Mouse (Mus musculus): ENCODE measurements around the gene Gphb5. TPM values are rescaled to one million over a fixed set of nuclear protein-coding genes. Genes with fewer than 3 reads are reported as not detected.
"Not testable (repeated sequence)": the region's sequence is repeated elsewhere in the genome, so short reads cannot be mapped to it uniquely, and the experiment has no call there.

Gene Gphb5
- total RNA-seq (2022), result not detected

DNA sequence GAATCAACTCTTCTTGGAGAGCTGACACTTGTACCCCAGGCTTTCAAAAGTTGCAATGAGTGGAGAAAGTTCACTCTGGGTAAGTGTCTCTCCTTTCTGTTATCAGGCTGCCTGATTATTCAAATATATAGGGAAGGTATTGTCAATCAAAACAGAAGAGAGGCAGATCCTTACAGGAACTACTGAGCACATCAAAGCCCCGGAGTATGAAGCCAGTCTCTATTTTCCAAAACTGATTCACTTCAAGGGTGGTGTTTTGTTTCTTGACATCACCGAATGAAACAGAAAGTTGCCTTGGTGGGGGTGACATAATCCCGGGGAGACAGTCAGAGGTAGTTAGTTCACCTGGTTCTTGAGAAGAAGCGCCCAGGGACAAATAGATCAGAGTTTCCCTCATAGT is at the start of gene Gphb5:
Gene Gphb5 (minus strand): TSS at position 101 of the 400 bp plus-strand sequence.
- no peak for DNase-seq (ENCODE audit: low spot score in 2 of 2)

DNA sequence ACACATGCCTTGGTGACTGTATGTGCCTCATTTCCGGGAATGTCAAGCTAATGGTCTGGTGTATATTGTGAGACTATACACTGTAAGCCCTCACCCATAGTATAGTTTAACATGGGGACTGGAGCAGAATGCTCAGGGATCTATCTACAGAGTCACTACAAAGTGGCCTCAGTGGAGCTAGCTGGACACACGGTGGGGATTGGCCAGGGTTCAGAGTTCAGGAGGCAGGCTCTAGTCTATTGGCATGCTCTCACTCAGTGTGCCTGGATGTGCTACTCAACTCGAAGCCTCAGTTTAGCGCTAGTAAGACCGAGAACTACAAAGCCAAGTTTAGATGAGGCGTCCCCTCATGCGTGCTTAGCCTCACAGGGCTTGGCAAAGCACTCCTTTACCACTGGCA is 49.6 kb upstream of the Gphb5 start:
- no peak for DNase-seq (ENCODE audit: low spot score in 2 of 2)

DNA sequence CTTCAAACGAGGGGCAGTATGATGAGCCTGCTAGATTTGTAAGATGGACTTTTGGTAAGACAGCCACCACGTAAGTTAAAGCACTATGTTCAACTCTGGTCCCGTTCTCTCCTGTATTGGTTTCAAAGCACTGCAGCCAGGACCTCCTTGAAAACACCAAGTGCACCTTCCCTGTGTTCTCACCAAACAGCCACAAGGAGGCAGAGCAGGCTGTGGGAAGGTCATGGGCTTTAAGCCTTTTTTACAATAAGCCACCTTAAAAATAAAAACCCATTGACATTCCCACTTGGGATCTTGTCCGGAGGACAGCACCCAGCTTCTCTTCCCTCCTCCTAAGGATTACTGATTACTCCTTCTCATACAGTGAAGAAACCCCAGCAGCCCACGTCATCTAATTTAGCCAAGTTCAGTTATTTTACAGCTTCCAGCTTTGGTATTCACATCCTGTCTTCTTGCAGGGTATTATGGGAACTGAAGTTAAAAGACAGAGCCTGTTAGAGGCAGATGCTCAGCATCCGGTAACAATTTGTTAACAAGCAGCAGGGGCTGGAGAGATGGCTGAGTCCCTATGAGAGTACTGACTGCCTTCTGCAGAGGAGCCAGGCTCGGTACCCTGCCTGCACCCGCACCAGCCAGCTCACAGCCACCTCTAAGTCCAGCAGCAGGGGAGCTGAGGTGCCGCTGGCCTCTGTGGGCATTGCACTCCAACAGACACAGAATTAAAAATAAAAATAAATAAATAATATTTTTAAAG is 47.6 kb upstream of the Gphb5 start:
- no peak for DNase-seq (ENCODE audit: low spot score in 2 of 2)

DNA sequence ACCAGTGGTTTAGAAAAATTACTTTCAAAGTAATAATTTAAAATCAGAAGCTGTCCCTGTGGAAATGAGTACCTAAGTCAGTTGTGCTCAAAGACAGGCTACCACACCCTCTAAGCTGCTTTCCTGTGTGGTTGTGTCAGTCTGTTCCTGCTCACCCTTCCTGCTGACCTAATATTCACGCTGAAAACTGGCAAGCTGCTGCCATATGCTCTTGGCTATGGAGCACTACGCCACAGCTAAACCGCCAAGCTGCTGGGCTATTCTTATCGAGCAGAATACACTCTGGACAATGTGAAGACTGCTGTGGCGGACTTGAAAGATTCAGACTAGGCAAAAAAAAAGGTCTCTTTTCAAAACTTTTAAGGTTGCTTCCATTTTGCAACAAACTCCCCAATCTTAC is 44.0 kb upstream of the Gphb5 start:
- no peak for DNase-seq (ENCODE audit: low spot score in 2 of 2)

DNA sequence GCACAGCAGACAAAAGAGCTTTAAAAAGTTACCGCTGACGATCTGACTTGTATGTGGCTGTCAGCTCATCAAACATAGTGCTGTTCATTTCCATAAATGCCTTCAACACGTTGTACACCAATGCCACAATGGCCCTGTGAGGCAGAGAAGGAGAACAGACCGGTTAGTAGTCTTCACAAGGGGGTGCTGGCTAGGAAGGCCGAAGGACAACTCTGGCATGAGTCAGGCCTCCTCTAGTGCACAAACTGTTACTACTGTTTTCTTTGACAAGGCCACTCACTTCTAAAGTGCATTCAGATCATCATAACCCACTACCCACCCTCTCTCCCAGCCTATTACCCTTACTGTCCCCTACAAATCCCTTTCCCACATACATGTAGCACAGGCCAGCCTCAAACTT is 43.1 kb upstream of the Gphb5 start:
- DNase-seq (ENCODE audit: low spot score in 2 of 2), result no peak

DNA sequence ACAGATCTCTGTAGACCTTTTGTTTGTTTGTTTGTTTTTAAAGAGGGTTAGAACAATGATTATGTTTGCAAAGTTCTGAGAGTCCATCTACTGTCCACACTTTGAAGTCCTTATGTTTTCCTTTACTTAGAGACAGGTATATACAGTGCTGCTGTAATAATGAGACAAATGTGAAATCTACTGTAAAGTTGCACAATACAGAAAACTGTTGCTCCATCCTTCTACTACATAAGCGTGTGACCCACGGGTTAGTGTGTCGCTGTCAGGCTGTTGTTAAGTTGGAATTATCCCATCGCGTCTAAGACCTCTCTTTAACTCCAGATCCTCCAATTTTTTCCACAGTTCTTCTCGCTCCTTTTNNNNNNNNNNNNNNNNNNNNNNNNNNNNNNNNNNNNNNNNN is 36.9 kb upstream of the Gphb5 start:
- no peak for DNase-seq (ENCODE audit: low spot score in 2 of 2)

DNA sequence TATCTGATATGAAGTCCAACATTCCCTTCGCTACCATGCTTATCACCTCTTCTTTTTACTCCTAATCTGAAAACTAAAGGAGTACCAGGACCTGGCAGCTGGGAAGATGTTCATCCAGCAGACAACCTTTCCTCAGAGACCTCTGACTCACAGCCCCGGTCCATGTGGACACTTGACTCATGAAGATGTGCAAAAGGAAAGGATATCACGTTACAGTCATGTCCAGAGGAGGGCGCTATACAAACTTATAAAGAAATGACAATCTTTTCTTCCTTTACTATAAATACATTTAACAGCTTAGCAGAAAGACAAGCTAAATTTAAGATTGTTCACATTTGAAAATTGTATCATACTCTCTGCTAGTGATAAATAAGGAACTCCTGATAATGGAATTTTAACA is 36.4 kb upstream of the Gphb5 start:
- DNase-seq (ENCODE audit: low spot score in 2 of 2), result no peak

DNA sequence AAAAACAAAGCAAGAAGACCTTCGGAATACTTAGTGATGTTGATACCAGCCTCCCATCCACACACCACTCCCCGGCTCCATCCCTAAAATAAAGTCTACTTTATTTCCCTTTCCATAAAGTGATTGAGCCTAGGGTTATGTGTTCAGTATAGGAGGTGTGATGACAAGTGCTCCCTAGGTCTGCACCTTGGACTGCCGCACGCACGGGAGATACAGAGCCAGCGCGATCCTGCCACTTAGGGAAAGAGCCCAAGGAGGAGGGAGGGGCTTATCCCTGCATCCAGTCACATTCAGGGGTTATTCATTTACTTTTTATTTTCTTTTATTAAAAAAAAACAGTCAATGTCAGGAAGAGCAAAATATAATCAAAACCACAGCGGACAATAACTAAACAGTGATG is 34.0 kb upstream of the Gphb5 start:
- DNase-seq (ENCODE audit: low spot score in 2 of 2), result no peak

DNA sequence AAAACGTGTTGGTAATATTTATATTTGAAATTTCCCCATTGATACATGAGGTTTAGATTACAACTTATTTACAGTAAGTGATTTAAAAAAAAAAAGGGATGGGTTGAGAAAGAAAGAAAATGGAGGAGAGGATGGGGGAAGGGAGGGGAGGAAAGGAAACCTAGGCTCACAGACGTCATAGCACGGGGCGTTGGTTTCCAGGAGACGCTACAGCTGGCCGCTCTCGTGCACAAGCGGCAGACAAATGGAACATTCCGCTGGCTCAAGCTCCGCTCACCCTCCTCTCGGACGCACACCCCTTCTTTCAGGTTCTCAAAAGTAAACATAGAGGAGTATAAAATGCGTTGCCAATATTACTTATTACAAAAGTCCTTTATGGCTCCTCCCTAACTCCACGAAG is 33.4 kb upstream of the Gphb5 start:
- no peak for DNase-seq (ENCODE audit: low spot score in 2 of 2)

DNA sequence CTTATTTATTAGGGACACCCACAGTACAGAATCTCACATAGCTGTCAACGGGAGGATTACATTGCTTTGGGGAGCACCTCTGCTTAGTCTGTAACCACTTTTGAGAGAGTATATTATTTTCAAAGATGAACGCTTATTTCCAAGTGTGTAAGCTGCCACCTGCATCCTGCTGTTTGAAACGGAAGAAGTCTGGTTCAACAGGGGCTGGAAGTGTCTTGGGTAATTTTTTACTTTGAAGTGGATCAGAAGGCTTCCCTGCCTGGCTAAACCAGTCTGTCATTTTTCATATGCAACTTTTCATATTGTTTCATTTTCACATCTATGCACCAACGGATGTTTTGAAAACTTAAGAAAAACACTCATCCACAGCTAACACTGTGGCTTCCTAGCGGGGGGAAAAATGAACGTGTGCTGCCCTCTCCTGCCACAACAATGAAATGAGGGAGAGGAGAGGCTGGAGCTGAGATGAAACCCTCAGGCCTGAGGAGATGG is 32.9 kb upstream of the Gphb5 start:
- no peak for DNase-seq (ENCODE audit: low spot score in 2 of 2)

DNA sequence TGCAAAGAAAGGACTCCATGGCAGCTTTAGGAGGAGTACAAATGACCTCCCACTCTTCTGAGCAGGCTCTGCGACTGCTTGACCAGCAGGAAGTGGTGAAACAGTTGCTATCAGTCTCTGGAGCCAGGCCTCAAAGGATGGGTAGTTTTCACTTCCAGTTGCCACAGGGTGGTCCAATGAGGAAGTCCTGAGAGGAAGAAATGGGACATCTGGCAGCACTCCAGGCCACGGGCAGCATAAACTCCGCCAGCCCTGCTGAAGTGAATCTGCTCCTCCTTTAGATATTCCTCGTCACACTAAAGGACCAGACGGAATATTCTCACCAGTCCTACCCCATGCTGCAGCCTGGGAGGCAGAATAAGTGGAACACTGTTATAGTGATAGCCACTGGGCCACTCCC is 32.3 kb upstream of the Gphb5 start:
- DNase-seq (ENCODE audit: low spot score in 2 of 2), result peak in 1 of 2 experiments; percentile 10

DNA sequence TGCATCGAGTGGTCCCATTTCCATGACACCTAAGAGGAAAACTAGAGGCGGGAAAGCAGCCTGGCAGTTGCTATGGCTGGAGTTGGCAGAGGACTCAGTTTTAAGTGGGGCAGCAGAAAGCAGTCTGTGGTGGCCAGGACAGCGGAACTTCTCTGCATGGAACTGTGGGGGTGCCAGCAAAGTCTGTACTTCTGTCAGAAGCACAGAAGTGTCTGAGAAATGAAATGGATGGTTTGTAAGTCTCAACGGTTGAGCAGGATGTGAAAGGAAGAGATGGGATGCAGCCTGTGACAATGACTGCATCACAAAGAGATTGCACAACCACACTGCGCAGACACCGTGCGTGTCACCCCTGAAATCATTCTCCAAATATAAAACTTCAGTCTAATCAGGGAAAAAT is 29.7 kb upstream of the Gphb5 start:
- no peak for DNase-seq (ENCODE audit: low spot score in 2 of 2)

DNA sequence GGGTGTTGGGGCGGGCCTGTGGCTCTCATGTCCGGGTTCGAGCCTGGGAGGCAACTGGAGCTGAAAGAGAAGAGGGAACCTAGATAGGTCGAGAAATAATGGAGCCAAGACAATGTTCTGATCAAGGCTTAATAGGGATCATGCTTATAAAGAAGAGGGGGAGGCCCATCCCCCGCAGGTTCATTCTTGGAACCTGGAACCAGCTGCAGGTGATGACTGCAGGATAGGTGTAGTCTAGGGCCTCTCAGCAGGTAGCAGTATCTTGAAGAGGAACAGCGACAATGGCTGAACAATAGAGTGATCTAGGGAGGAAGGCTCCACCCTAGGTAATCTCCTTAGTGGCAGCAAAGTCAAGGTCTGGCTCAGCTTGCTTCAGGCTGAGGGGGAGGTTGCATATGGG is 15.8 kb upstream of the Gphb5 start:
- DNase-seq (ENCODE audit: low spot score in 2 of 2), result not testable (repeated sequence)

DNA sequence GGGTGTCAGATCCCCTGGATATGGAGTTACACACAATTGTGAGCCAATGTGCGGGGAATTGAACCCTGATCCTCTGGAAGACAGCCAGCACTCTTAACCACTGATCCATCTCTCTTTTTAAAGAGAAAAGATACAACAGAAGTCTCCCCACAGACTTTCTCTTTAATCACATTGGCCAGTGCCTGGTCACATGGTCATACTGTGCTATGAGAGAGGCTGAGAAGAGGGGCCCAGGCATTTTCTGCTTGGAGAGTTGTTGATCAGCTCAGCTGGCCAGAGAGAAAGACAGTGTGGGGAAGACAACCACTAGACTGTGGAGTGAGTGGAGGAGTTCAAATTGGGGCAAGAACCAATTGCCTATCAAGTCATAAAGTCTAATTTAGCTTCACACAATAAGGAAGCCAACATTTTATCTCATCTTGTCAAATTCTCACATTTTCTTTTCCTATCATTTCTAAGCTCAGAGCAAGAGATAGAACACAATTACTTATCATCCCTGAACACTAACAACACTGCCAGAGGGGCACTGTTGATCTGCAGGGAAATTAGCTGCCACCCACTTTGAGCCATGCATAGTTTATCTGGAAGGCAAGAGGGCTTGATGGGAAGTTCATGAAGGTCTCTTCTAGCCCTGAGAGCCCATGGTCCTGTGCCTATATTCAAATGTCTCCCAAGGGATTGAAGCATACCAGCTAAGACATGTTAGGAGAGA is 13.3 kb upstream of the Gphb5 start:
- no peak for DNase-seq (ENCODE audit: low spot score in 2 of 2)

DNA sequence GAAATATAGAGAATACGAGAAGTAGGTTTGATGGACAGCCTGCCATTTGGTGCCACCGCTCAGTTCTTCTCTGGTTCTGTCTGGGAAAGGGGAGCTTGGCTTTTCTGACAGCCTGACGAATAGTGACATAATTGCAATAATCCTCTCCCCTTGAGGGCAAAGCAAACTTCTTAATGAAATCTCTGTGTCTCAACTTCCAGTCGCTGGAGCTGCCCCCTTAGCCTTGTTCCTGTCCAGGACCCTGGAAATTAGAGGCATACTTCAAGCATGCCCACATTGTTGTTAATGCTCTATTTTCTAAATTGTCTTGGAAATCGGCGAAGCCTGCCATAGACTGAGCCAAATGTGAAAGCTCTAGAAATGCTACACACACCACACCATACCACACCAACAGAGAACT is 12.1 kb upstream of the Gphb5 start:
- no peak for DNase-seq (ENCODE audit: low spot score in 2 of 2)

DNA sequence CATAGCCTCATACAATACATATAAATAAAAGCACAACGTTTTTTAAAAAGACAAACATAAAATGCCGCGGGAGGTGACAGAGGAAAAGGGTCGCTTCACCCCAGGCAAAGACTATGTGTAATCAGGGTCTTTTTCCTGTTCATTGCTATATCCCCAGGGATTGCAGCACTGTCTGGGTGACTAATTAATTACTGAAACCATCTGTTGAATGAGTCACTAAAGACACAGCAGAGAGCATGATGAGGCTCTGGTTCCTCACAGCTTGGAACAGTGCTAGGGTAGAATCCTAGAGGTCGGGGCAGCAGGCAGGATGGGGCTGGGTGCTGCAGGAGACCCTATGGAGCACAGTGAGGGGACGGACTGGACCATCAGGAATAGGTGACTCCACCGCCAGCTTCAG is 9.3 kb upstream of the Gphb5 start:
- DNase-seq (ENCODE audit: low spot score in 2 of 2), result no peak

DNA sequence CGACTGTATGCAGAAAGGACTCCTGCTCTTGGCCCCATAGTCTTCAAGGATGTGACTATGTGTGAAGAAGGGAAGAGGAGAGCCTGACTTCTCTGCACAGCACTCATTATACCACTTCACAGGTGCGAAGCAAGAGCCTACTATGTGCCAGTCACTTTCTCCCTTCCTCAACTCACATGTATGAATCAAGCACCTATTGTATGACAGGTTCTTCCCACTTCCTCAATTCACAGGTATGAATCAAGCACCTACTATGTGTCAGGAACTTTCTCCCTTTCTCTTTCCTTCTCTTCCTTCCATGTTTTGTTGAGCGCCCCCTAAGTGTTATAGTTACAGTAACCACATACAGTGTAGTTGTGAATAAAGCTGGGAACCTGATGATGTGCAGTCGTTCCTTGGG is 8.2 kb upstream of the Gphb5 start:
- no peak for DNase-seq (ENCODE audit: low spot score in 2 of 2)

DNA sequence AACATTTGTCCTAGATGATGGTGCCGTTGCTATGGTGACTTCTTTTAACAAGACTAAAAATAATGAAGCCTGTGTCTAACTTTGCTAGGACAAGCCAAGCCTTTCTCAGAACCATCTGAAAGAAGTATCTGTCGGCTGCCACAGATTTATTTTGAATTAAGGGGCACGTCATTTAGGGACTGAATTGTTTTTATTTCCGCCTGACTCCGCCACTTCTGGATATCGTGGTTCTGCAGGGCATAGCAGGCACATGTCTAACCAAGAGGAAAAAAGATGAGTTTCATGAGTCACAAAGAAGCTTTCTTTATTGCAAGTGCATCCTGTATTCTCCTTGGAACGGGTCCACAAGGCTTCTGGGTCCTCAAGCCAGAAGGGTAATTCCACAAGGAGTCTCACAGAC is 7.8 kb upstream of the Gphb5 start:
- no peak for DNase-seq (ENCODE audit: low spot score in 2 of 2)

DNA sequence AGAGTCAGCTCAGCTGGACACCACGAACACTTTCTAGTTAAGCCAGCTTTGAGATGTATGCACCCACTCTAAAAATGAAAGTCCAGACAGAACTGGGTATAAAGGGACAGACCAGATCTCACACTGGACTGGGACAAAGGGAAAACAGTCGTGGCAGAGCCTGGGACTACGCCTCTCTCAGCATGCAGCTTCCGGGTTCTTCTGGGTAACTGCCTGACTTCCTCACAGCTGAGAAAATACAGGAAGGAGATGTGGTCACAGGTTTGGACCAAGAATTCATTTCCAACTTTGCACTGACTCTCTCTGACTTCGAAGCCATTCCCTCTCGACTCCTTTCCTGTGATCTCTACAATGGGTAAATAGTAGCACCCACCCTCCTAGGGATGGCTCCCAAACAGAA is 1.6 kb downstream of the Gphb5 start:
- DNase-seq (ENCODE audit: low spot score in 2 of 2), result no peak

DNA sequence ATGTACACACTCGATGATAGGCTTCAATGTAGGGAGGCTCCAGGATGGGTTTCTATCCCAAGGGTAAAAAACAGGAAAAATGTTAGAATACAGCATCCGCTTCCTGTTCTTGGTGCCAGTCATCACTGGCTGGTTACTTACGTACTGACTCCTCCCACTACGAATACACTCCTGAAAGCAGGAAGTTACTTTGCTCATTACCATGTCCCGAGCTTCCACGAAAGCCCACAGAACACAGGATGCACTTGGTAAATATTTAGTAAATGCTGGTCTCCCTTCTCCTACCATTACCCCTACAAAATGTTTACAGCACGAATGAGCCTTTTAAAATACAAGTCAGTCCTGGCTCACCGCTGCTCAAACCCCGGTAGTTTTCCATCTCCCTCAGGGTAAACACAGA is 3.6 kb downstream of the Gphb5 start:
- DNase-seq (ENCODE audit: low spot score in 2 of 2), result no peak

DNA sequence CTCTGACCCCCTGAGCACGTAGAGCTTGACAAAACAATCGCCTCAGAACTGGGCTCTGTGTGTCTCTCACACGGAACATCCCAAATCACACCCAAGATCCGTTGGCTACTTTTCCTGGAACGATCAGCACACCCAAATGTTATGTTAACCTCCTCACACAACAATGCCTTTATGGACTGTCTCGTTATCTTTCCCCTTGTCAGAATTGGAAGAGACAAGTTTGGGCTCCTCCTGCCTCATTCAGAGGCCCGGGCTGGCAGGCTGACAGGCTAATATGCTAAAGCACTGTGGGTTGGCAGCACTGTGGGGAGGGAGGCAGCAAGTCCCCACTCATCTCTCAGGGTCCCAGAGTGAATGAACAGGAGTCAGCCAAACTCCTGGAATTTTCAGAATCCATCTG is 19.5 kb downstream of the Gphb5 start:
- DNase-seq (ENCODE audit: low spot score in 2 of 2), result no peak

DNA sequence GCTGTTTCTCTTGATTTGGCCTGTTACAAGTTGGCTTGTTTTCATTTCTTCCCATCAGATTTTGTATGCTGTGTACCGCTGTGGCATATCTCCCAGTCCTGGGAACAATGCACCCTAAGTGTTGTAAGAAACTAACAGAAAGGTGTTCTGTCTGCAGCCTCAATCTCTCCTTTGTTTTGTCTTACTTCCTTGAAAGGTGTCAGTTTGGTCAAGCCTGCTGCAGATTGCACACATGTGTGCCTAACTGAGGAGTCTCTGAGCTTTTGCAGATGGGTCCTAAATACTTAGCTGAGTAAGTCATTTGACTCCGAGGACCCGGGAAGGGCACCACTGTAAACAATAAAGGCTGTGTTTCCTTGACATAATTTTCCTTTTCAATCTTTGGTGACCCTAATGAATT is 20.0 kb downstream of the Gphb5 start:
- DNase-seq (ENCODE audit: low spot score in 2 of 2), result no peak
